Mouse (Mus musculus) thymus, adult 2 months (tissue): ENCODE data around the gene Ptcd1.

Source experiments
- CTCF ChIP-seq: fragments of 200-500 bp; IDR thresholded peaks from 2 replicates; pipeline ENCODE4 v1.5.1; 2012; ENCODE audit warnings: mild to moderate bottlenecking, control low read depth, low read length, moderate library complexity, borderline replicate concordance; ENCODE audit not compliant: control insufficient read depth, poor library complexity, insufficient read depth; ENCODE audit errors: extremely low read depth
- POLR2A ChIP-seq: fragments of 200-500 bp; IDR thresholded peaks from 2 replicates; pipeline ENCODE4 v1.6.1; 2012; ENCODE audit warnings: mild to moderate bottlenecking, low read length, control low read depth, moderate library complexity; ENCODE audit not compliant: control insufficient read depth, poor library complexity, insufficient read depth; ENCODE audit errors: extremely low read depth

GRCm38 (mm10) chr5:145098340-145098821 is 68.5 kb downstream of the Ptcd1 start:
- no peak for TF ChIP-seq CTCF
- no peak for TF ChIP-seq POLR2A
